Mouse (Mus musculus): ENCODE results near the gene Mrpl46.
A peak's percentile ranks its signal among the peaks of the same experiment; 100 is the strongest.

Gene Mrpl46

DNA sequence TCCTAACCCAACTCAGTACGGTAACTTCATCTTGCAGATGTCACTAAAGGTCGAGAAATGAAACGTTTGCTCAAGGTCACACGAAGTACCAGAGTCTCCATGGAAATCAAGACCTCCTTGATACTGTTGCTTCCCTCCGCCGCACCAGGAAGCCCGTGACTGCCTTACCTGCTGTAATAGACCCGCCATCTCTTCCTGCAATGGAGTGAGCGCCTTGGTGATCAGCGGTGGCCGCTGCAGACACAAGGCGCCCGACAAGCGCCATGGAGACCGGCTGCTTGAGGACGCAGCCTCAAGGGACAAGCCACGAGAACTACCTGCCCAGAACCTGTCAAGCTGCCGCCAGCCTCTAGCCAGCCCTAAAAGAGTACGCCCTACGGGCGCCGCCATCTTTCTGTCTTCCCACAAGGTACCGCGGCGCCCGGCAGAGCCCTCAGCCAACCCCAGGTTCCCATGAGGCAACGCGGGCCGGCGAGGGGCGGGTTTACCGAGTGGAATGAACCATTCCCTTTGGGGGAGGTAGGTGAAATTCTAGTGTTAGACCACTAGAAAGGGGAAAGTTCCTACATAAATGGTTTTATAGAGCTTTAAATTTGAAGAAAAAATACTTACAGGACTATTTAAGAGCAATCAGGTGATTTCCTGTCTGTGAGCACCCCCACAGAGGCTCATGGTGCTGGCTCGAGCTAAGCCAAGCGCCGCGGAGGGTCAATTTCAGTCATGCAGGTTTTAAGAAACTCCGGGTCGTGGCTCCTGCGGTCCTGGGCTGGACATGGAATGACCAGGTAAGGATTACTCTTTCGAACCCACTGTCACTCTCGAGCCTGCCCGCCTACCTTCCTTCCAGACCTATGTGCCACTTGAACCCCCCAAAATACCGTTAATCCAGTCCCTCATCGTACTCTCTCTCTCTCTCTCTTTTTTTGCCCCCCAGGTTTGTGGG lies at the start of gene Mrpl46, which contains the start of gene Mrps11:
Gene Mrpl46 (minus strand): TSS at position 893 of the 943 bp plus-strand sequence.
Gene Mrps11 (plus strand): TSS at position 481 of the 943 bp plus-strand sequence.
- peak; percentile 88 to 93 for DNase-seq

- DNase-seq = no peak
Observed at GRCm38 (mm10) chr7:78827749-78828362, 44.5 kb upstream of the Mrpl46 start.

DNA sequence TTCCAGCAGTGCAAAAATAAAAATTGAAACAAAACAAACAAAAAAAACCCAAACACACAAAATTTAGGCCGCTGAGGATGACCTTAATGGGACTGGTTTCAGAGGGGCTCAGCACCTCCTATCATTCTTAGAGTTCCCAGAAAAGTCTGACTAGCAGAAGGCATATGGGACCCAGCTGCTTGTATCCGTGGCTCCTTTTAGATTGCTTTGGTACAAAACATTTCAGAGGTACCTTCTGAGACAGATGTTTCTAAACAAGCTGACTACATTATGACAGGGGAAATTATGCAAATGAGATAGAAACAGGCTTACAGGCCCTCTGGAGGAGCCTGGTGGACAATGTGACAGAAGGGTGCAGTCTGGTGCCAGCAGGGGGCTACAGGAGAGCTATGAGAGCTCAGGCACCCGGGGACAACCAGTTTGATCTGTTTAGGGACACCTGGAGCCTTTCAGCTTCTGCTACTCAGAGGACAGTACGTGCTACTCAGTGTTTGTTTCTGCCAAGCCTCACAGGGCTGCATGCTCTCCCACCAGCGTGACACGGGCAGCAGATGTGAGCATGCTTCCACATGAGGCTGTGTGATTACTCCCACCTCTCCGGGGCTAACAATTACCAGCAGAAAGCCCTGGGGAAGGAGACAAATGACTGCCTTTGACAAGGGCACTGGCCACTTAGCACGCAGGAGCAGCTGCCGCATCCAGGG lies 43.5 kb upstream of the Mrpl46 start:
- DNase-seq = no peak

DNA sequence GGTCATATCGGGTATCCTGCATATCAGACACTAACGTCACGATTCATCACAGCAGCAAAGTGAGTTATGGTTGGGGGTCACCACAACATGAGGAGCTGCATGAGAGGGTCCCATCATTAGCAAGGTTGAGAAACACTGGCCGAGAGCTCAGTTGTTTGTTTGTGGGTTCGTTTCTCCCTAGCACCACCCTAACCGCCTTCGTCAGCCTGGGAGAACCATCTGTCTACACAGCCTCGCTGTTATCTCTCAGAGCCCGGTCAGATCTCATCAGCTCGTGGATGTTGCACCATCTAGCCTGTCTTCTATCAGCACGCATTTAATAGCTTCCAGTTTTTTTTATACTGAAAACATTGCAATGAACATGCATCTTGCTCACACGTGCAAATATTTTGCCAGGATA lies 35.0 kb upstream of the Mrpl46 start:
- DNase-seq = no peak

DNA sequence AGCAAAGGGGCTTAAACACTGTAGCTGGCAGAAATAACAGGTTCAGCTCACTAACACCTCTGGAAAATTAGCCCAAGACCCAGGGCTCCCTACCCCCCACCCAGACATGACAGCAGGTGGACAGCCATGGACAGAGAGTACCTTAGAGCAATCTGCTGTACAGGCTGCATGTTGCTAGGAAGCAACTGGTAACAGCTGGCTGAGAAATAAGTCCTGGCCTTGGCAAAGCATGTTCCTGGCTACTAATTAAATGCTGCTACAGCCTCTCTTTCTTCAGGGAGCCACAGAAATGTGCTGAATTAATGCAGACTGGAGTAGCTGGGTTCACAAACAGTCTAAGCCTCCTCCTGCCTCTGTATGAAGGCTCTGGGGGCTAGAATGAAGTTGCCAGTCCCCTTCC lies 31.4 kb upstream of the Mrpl46 start:
- DNase-seq = no peak

- DNase-seq = peak; percentile 56 to 70
Observed at GRCm38 (mm10) chr7:78813791-78814190, 30.5 kb upstream of the Mrpl46 start.

GRCm38 (mm10) chr7:78807192-78807591 lies 23.9 kb upstream of the Mrpl46 start:
- DNase-seq = no peak

- no peak for DNase-seq
Observed at GRCm38 (mm10) chr7:78803841-78804240, 20.5 kb upstream of the Mrpl46 start.

DNA sequence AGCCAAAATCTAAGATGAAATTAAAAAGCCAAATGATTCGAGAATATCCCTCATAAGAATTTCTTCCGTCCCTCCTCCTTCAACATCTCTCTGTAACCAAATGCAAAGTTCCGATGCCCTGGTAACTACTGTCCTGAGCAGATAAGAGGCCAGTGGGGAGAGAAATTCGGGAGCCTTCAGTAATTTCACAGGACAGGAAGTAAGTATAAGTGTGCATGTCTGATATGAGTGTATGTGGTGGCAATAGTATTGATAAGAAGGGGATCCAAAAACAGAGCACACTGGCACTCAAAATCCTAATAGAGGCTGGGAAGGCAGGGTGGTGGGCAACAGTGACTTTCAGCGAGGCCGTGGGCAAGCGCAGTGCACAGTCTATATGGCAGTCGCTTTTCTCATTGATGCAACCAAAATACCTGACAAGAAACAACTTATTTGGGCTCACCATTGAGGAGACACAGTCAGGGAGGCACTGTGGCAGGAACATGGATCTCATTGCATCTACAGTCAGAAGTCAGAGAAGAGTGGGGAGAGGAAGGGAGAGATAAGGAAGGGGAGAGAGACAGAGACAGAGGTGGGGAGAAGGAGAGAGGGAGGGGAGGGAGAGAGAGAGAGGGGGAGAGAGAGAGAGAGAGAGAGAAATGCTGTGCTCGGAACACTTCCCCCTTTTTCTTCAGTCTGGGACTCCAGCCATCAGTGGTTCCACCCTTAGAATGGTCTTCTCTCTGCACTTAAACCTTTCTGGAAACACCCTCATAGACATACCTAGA lies 16.6 kb upstream of the Mrpl46 start:
- DNase-seq = no peak

DNA sequence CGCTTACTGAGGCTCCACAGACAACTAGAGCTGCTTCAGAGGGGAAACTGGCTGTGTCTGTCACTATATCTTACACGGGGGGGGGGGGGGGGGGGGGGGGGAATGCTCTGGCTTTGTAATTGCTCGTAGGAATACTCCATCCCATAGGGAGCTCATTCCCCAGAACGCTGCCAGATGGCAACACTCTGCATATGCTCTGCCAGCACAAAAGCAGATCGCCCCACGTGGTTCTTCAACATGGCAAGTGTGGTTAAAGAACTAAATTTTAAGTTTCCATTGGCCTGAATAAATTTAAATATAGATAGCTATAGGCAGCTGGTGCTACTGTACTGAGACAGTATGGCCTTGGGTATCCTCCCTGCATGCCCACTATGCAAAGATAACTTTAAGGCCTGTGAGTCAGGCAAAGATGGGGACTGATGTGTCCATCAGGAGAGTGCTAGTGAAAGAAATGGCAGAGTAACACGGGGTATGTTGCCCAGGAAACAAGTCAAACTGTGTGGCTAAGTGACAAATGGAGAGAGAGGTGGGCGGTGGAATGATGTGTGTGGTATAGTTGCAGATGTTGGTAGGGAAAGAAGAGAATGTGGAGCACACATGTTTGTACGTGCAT lies 14.6 kb upstream of the Mrpl46 start:
- peak; percentile 38 to 53 for DNase-seq

DNA sequence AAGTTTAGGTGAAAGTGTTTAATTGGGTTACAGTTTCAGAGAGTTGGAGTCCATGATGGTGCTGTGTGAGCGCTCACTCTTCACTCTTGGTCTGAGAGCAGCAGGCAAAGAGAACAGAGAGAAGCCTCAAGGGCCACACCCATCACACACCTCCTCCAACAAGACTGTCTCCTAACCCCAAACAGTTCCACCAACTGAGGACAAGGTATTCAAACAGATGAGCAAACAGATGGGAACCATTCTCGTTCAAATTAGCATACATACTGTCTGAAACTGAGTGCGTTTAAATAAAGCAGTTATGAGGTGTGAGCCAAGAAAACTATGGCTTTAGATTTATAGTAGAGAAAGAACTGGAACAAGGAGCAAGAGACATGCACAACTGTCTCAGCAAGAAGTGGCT lies 13.3 kb upstream of the Mrpl46 start:
- no peak for DNase-seq

GRCm38 (mm10) chr7:78794571-78795092 lies 11.3 kb upstream of the Mrpl46 start:
- no peak for DNase-seq

DNA sequence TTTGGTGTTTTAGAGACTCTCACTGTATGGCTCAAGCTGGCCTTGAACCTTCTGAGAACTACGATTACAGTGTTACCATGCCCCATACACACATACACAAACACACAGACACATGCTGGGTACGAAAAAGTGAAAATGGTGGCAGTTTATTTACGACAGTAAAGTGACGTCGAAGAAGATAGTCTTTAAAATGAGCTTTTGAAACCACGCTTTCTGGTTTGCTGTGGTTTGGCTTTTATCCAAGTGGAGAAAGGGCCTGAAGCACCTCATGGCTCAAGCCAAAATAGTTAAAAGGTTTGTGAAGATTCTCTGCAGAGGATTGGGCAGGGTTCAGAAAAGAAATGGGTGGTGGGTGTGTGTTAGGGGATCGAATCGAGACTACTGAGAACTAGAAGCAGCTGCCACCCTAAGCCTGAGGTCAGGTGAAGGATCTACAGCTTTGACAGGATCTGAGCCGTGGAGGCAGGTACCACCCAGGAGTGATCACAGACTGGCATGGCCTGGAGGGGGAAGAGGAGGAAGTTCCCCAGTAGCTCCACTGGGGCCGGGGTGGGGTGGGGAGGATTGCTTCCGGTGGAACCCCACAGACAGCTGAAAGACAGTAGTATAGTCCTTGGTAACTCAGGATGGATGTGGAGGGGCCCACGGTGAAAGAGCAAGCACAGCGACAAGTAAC lies 10.7 kb upstream of the Mrpl46 start:
- DNase-seq = no peak

- peak; percentile 59 to 71 for DNase-seq
Observed at GRCm38 (mm10) chr7:78791359-78792222, 8.3 kb upstream of the Mrpl46 start.

GRCm38 (mm10) chr7:78787793-78788380 lies 4.6 kb upstream of the Mrpl46 start:
- DNase-seq = no peak

DNA sequence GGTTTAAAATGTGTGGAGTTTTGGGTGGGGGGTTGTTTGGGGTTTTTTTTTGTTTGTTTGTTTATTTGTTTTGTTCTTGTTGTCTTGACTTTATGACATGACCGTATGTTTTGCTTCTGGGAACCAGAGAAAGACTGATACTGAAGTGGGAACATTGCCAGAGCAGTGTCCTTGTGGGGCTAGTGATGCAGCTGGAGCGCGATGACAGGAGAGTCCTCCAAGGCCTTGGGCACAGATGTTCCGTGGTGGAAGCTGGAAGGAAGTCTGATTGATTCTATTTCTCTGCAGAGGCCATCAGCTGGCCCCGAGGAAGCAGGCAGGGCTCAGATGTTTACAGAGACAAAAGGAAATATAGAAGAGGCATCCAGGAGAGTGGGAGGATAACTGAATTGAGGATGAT lies 2.6 kb upstream of the Mrpl46 start:
- no peak for DNase-seq

- DNase-seq = no peak
Observed at GRCm38 (mm10) chr7:78778741-78779140, 4.6 kb downstream of the Mrpl46 start.

GRCm38 (mm10) chr7:78770936-78771335 lies 12.4 kb downstream of the Mrpl46 start:
- no peak for DNase-seq

DNA sequence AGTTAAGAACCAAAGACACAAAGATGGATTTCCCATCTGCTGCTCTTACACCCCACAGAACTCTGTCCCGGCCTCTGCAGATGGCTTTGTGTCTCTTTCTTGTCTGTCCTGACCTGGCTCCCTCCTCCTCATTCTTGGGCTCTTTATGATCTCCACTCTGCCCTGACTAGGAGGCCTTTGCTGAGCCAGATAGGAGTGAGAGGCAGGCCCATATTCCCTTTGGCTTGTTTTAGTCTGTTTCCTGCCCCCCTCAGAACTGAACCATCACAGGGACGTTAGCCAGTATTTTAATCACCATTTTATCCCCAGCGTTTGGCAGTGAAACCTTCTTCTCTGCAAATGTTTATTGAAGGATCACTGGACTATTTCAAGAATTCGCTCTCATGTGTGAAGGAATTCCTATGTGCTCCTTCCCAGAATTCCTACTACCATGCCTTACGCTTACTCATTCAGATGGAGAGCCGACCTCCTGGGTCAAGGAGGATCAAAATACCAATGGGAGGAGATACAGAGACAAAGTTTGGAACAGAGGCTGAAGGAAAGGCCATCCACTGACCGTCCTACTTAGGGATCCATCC lies 14.2 kb downstream of the Mrpl46 start:
- no peak for DNase-seq
